Mouse (Mus musculus) midbrain, embryonic 14.5 days (tissue): Measurements from ENCODE around the gene Fmo1. TPM values are rescaled to one million over a fixed set of nuclear protein-coding genes. Genes with fewer than 3 reads are reported as not detected.

Experiments used
- ATAC-seq: fragments of 200-750 bp; cut with Nextera tagmentation; 2 replicates; pipeline ENCODE4 v1.8.0; 2017; ENCODE audit warnings: moderate number of reproducible peaks, moderate library complexity; ENCODE audit not compliant: low FRiP score, low TSS enrichment
- DNase-seq: peaks from one replicate; pipeline ENCODE4 v3.0.0-alpha.2; 2015
- H3K27ac ChIP-seq: fragments of 300-500 bp; sonication (generic); replicated peaks from 2 replicates; pipeline ENCODE4 v1.5.1; 2014; ENCODE audit warnings: mild to moderate bottlenecking, low read depth, low read length, moderate library complexity
- H3K27me3 ChIP-seq: fragments of 300-500 bp; sonication (generic); 2 replicates; pipeline ENCODE4 v1.6.1; 2014; ENCODE audit warnings: low read length, control low read depth, mixed read lengths; ENCODE audit not compliant: control insufficient read depth, insufficient read depth
- H3K36me3 ChIP-seq: fragments of 300-500 bp; sonication (generic); 2 replicates; pipeline ENCODE4 v1.6.1; 2014; ENCODE audit warnings: low read length, control low read depth; ENCODE audit not compliant: control insufficient read depth, insufficient read depth
- H3K4me1 ChIP-seq: fragments of 300-500 bp; sonication (generic); 2 replicates; pipeline ENCODE4 v1.6.1; 2014; ENCODE audit warnings: mild to moderate bottlenecking, antibody characterized with exemption, low read length, control low read depth; ENCODE audit not compliant: control insufficient read depth, insufficient read depth
- H3K4me2 ChIP-seq: fragments of 300-500 bp; sonication (generic); 2 replicates; pipeline ENCODE4 v1.6.1; 2014; ENCODE audit warnings: mild to moderate bottlenecking, low read length, moderate library complexity
- H3K4me3 ChIP-seq: fragments of 300-500 bp; sonication (generic); replicated peaks from 2 replicates; pipeline ENCODE4 v1.5.1; 2014; ENCODE audit warnings: low read depth, low read length
- H3K9ac ChIP-seq: fragments of 300-500 bp; sonication (generic); replicated peaks from 2 replicates; pipeline ENCODE4 v1.6.1; 2014; ENCODE audit warnings: mild to moderate bottlenecking, low read length, moderate library complexity
- H3K9me3 ChIP-seq: fragments of 300-500 bp; sonication (generic); 2 replicates; pipeline ENCODE4 v1.6.1; 2016; ENCODE audit warnings: low read length, control low read depth, mixed read lengths; ENCODE audit not compliant: control insufficient read depth
- WGBS: fragments of 180-500 bp; shearing (Covaris S2); extraction: QIAGEN DNeasy Blood & Tissue Kit; methylation state at CpG from one replicate; pipeline ENCODE4 v1.1.7; 2014; 5-methylcytosine and 5-hydroxymethylcytosine counted together
- polyA plus RNA-seq: library from polyadenylated mRNA; unstranded; fragments of >200 nt; fragmentation: Nextera tagmentation; extraction: Ambion mirVana; gene quantifications from 2 replicates; pipeline ENCODE4 v1.2.1, GENCODE M21; 2014

Gene Fmo1
- polyA plus RNA-seq, 1 experiment from 2014 or later, result 29.0 TPM

- Histone ChIP-seq H3K4me3 (no peak overlapping the region), H3K4me2 (no peak overlapping the region), H3K27me3 (no peaks in the 10 kb centered on the region), H3K4me1 (no peaks in the 10 kb centered on the region), H3K9ac (no peak overlapping the region), H3K27ac (no peak overlapping the region), H3K9me3 (no peaks in the 10 kb centered on the region), H3K36me3 (no peaks in the 10 kb centered on the region)
- DNase-seq, result no peak
- no peak for ATAC-seq
- WGBS, result 94% methylated on average over 12 of the region's 12 CpGs
These were observed 22.2 kb upstream of the Fmo1 start for GRCm38 (mm10) chr1:162888646-162889045.

GRCm38 (mm10) chr1:162887644-162888043 is 21.2 kb upstream of the Fmo1 start:
- H3K4me3 ChIP-seq, result no peak overlapping the region
- no peaks in the 10 kb centered on the region for H3K4me1 ChIP-seq
- no peak overlapping the region for H3K27ac ChIP-seq
- DNase-seq, result no peak
- H3K36me3 ChIP-seq, result no peaks in the 10 kb centered on the region
- H3K4me2 ChIP-seq, result no peak overlapping the region
- H3K27me3 ChIP-seq, result no peaks in the 10 kb centered on the region
- H3K9ac ChIP-seq, result no peak overlapping the region
- no peaks in the 10 kb centered on the region for H3K9me3 ChIP-seq
- no peak for ATAC-seq
- 93% methylated on average over 7 of the region's 7 CpGs for WGBS

DNA sequence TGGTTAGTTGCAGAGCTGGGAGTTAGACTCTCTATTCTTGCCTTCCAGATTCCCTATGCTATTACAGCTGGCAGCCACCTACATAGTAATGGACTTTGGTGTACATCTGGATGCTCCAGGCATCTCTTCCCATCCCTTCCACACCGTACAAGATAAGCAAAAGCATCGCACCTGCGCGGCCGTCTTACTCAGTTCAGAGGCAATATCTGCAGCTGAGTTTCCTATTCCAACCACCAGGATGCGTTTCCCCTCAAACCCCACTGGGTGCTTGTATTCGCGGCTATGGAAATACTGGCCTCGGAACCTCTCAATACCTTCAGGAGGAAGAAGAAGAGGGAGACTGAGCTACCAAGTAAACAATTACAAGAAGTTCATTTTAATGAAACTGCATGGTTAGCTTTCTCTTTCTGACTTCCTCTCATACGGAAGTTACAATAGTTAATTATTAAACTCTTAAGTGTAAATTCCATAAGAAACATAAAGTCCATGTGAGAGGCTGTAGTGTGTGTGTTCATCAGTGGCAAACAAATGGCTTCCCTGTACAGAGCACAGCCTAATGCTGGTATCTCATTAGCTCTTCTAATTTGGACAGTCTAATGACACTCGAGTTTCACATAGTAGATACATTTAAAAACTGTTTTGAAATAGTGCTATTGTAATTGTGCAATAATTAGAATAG is 19.9 kb upstream of the Fmo1 start:
- Histone ChIP-seq H3K4me2 (no peak overlapping the region), H3K9ac (no peak overlapping the region), H3K9me3 (no peaks in the 10 kb centered on the region), H3K27ac (no peak overlapping the region), H3K36me3 (no peaks in the 10 kb centered on the region), H3K4me1 (no peaks in the 10 kb centered on the region), H3K4me3 (no peak overlapping the region), H3K27me3 (no peaks in the 10 kb centered on the region)
- WGBS, result 82% methylated on average over 11 of the region's 11 CpGs
- DNase-seq (no peak), ATAC-seq (no peak)

DNA sequence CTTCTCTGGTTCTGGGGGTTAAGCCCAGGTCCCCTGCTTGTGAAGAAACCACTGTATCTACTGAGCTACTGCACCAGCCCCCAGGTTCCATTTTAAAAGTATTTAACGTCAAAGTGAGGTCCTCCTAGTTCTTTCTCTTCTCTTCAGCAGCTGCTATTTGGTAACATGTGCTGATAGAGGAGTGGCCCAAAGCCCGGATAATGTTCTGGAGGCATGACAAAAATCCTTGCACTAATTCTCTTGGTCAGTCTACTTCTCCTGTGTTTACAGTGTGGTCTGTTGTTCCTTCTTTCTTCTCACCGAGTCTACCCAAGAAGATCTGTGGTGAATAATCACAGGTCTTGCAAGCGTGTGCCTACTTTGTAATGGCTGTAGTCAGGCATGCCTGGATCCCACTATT is 16.3 kb upstream of the Fmo1 start:
- Histone ChIP-seq H3K9me3 (no peaks in the 10 kb centered on the region), H3K27me3 (no peaks in the 10 kb centered on the region), H3K4me3 (no peak overlapping the region), H3K9ac (no peak overlapping the region), H3K36me3 (no peaks in the 10 kb centered on the region), H3K4me2 (no peak overlapping the region), H3K4me1 (no peaks in the 10 kb centered on the region), H3K27ac (no peak overlapping the region)
- ATAC-seq (no peak), DNase-seq (no peak)
- 86% methylated on average over 4 of the region's 4 CpGs for WGBS

GRCm38 (mm10) chr1:162879595-162880369 is 13.4 kb upstream of the Fmo1 start:
- Histone ChIP-seq H3K4me1 (no peaks in the 10 kb centered on the region), H3K27me3 (no peaks in the 10 kb centered on the region), H3K27ac (no peak overlapping the region), H3K4me2 (no peak overlapping the region), H3K9me3 (no peaks in the 10 kb centered on the region), H3K36me3 (no peaks in the 10 kb centered on the region), H3K4me3 (no peak overlapping the region), H3K9ac (no peak overlapping the region)
- DNase-seq (peak; percentile 30), ATAC-seq (no peak)
- WGBS, result 57% methylated on average over 11 of the region's 11 CpGs

GRCm38 (mm10) chr1:162875091-162875490 is 8.7 kb upstream of the Fmo1 start:
- no peak for DNase-seq

DNA sequence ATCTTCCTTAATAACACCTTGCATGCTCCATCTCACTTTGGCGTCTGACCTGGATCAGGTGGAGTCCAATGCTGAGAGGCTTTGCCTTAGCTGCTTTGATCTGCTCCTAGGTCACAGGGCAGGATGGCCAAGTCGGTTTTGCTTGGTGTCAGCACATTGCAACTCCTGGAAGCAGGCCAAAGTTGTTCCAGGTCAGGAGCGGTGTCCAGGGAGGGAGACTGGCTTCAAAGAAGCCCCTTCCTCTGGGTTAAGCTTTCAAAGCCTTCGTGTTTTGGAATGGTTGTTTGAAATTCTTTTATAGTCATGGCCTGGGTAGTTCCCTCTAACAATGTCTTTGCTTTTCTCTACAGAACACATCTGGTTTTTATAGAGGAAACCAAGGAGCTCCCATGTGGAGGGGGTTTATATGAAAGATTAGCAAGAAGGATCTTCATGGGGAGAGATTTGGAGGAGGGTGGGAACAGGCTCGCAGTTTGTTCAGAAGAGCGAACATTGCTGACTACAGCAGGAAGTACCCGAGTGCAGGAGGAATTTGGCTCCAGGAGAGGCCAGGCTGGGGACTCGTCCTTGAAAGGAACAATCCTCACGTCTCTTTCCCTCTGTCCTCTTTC is 5.4 kb upstream of the Fmo1 start:
- Histone ChIP-seq H3K36me3 (no peaks in the 10 kb centered on the region), H3K4me1 (no peaks in the 10 kb centered on the region), H3K4me2 (no peak overlapping the region), H3K9ac (no peak overlapping the region), H3K4me3 (no peak overlapping the region), H3K9me3 (0 out of 2 replicates have a peak, but pooled peaks cover 3% of the 10 kb centered on the region), H3K27ac (no peak overlapping the region), H3K27me3 (no peaks in the 10 kb centered on the region)
- DNase-seq (no peak), ATAC-seq (no peak)
- 66% methylated on average over 9 of the region's 9 CpGs for WGBS

More at GRCm38 (mm10) chr1:162875091-162875490, 8.7 kb upstream of the Fmo1 start:
- WGBS, result 83% methylated on average over 3 of the region's 3 CpGs
- no peaks in the 10 kb centered on the region for H3K27me3 ChIP-seq
- ATAC-seq, result no peak
- no peak overlapping the region for H3K27ac ChIP-seq
- H3K4me1 ChIP-seq, result no peaks in the 10 kb centered on the region
- H3K4me2 ChIP-seq, result no peak overlapping the region
- no peak overlapping the region for H3K4me3 ChIP-seq
- H3K9ac ChIP-seq, result no peak overlapping the region
- H3K36me3 ChIP-seq, result no peaks in the 10 kb centered on the region
- no peaks in the 10 kb centered on the region for H3K9me3 ChIP-seq

GRCm38 (mm10) chr1:162870978-162871377 is 4.6 kb upstream of the Fmo1 start:
- ATAC-seq (no peak), DNase-seq (no peak)
- no peak overlapping the region for H3K9ac ChIP-seq
- no peak overlapping the region for H3K27ac ChIP-seq
- no peaks in the 10 kb centered on the region for H3K27me3 ChIP-seq
- H3K4me1 ChIP-seq, result no peaks in the 10 kb centered on the region
- H3K4me2 ChIP-seq, result no peak overlapping the region
- H3K4me3 ChIP-seq, result no peak overlapping the region
- no peaks in the 10 kb centered on the region for H3K36me3 ChIP-seq
- 0 out of 2 replicates have a peak, but pooled peaks cover 3% of the 10 kb centered on the region for H3K9me3 ChIP-seq
- 88% methylated on average over 7 of the region's 7 CpGs for WGBS
